Mouse (Mus musculus): ENCODE measurements around the gene Heatr9. TPM values are rescaled to one million over a fixed set of nuclear protein-coding genes. Genes with fewer than 3 reads are reported as not detected.
A peak's percentile ranks its signal among the peaks of the same experiment; 100 is the strongest.

Gene Heatr9
- total and polyA plus RNA-seq, 2 experiments from 2014 or later, result not detected

GRCm38 (mm10) chr11:83538705-83539314, 16.8 kb upstream of the Heatr9 start:
- Histone ChIP-seq H3K9me3 (replicated peaks; ENCODE audit: control insufficient read depth, low read length) (no peaks in the 10 kb centered on the region), H3K27ac (ENCODE audit: low read depth) (no peak overlapping the region), H3K4me3 (ENCODE audit: low read depth, low read length) (no peak overlapping the region), H3K27me3 (ENCODE audit: control insufficient read depth, insufficient read depth, low read length) (no peaks in the 10 kb centered on the region), H3K36me3 (replicated peaks; ENCODE audit: control insufficient read depth, insufficient read depth, low read length) (no peaks in the 10 kb centered on the region), H3K4me1 (ENCODE audit: control insufficient read depth, insufficient read depth) (peaks cover 6% of the 10 kb centered on the region; the same call in 1 of the 2 replicates), H3K9ac (replicated peaks; ENCODE audit: low read depth, low read length) (no peak overlapping the region), H3K4me2 (ENCODE audit: low read depth, low read length) (no peak overlapping the region)
- 68% methylated on average over 3 of the region's 3 CpGs for WGBS
- ATAC-seq (ENCODE audit: insufficient read depth, low read depth), result no peak
- no peak for DNase-seq (ENCODE audit: low spot score)
- no peak for TF ChIP-seq CTCF (IDR thresholded peaks at IDR 0.05; ENCODE audit: low read depth)
- TF ChIP-seq EP300 (IDR thresholded peaks at IDR 0.05; ENCODE audit: low read depth), result no peak

GRCm38 (mm10) chr11:83536831-83537230, 14.9 kb upstream of the Heatr9 start:
- TF ChIP-seq CTCF (IDR thresholded peaks at IDR 0.05; ENCODE audit: low read depth) (no peak), EP300 (IDR thresholded peaks at IDR 0.05; ENCODE audit: low read depth) (no peak)
- no peak overlapping the region for H3K4me2 ChIP-seq (ENCODE audit: low read depth, low read length)

GRCm38 (mm10) chr11:83534609-83535423, 12.8 kb upstream of the Heatr9 start:
- ATAC-seq (ENCODE audit: insufficient read depth, low read depth), result peak; percentile 70; the same call in 1 of the 2 replicates
- peak overlapping the region; percentile 7; the same call in 1 of the 2 replicates for H3K27ac ChIP-seq (ENCODE audit: low read depth)
- TF ChIP-seq CTCF (IDR thresholded peaks at IDR 0.05; ENCODE audit: low read depth) (no peak), EP300 (IDR thresholded peaks at IDR 0.05; ENCODE audit: low read depth) (no peak)

More at GRCm38 (mm10) chr11:83536831-83537230, 14.9 kb upstream of the Heatr9 start:
- H3K4me3 ChIP-seq (ENCODE audit: low read depth, low read length), result no peak overlapping the region
- H3K9ac ChIP-seq (replicated peaks; ENCODE audit: low read depth, low read length), result no peak overlapping the region
- no peak for ATAC-seq (ENCODE audit: insufficient read depth, low read depth)
- no peak for DNase-seq (ENCODE audit: low spot score)
- H3K4me1 ChIP-seq (ENCODE audit: control insufficient read depth, insufficient read depth), result peaks cover 6% of the 10 kb centered on the region; the same call in 1 of the 2 replicates
- no peak overlapping the region for H3K27ac ChIP-seq (ENCODE audit: low read depth)
- WGBS, result 79% methylated on average over 3 of the region's 3 CpGs
- H3K27me3 ChIP-seq (ENCODE audit: control insufficient read depth, insufficient read depth, low read length), result no peaks in the 10 kb centered on the region
- no peaks in the 10 kb centered on the region for H3K9me3 ChIP-seq (replicated peaks; ENCODE audit: control insufficient read depth, low read length)
- no peaks in the 10 kb centered on the region for H3K36me3 ChIP-seq (replicated peaks; ENCODE audit: control insufficient read depth, insufficient read depth, low read length)

GRCm38 (mm10) chr11:83534143-83534542, 12.2 kb upstream of the Heatr9 start:
- no peak for DNase-seq (ENCODE audit: low spot score)
- H3K9ac ChIP-seq (replicated peaks; ENCODE audit: low read depth, low read length), result no peak overlapping the region
- H3K27me3 ChIP-seq (ENCODE audit: control insufficient read depth, insufficient read depth, low read length), result no peaks in the 10 kb centered on the region
- ATAC-seq (ENCODE audit: insufficient read depth, low read depth), result no peak
- H3K4me3 ChIP-seq (ENCODE audit: low read depth, low read length), result peak overlapping the region; percentile 13; the same call in 1 of the 2 replicates
- peak overlapping the region; percentile 43 for H3K4me2 ChIP-seq (ENCODE audit: low read depth, low read length)
- no peaks in the 10 kb centered on the region for H3K36me3 ChIP-seq (replicated peaks; ENCODE audit: control insufficient read depth, insufficient read depth, low read length)
- peaks cover 6% of the 10 kb centered on the region; the same call in 1 of the 2 replicates for H3K4me1 ChIP-seq (ENCODE audit: control insufficient read depth, insufficient read depth)
- TF ChIP-seq CTCF (IDR thresholded peaks at IDR 0.05; ENCODE audit: low read depth) (no peak), EP300 (IDR thresholded peaks at IDR 0.05; ENCODE audit: low read depth) (no peak)
- peak overlapping the region; percentile 7; the same call in 1 of the 2 replicates for H3K27ac ChIP-seq (ENCODE audit: low read depth)
- no peaks in the 10 kb centered on the region for H3K9me3 ChIP-seq (replicated peaks; ENCODE audit: control insufficient read depth, low read length)
- WGBS, result 69% methylated on average over 8 of the region's 8 CpGs

More at GRCm38 (mm10) chr11:83534609-83535423, 12.8 kb upstream of the Heatr9 start:
- H3K9me3 ChIP-seq (replicated peaks; ENCODE audit: control insufficient read depth, low read length), result no peaks in the 10 kb centered on the region
- H3K4me1 ChIP-seq (ENCODE audit: control insufficient read depth, insufficient read depth), result peaks cover 6% of the 10 kb centered on the region; the same call in 1 of the 2 replicates
- no peaks in the 10 kb centered on the region for H3K36me3 ChIP-seq (replicated peaks; ENCODE audit: control insufficient read depth, insufficient read depth, low read length)
- H3K4me2 ChIP-seq (ENCODE audit: low read depth, low read length), result peak overlapping the region; percentile 43
- peak overlapping the region; percentile 13; the same call in 1 of the 2 replicates for H3K4me3 ChIP-seq (ENCODE audit: low read depth, low read length)
- WGBS, result 35% methylated on average over 13 of the region's 13 CpGs
- H3K9ac ChIP-seq (replicated peaks; ENCODE audit: low read depth, low read length), result no peak overlapping the region
- H3K27me3 ChIP-seq (ENCODE audit: control insufficient read depth, insufficient read depth, low read length), result no peaks in the 10 kb centered on the region
- DNase-seq (ENCODE audit: low spot score), result peak; percentile 60

GRCm38 (mm10) chr11:83533192-83533591, 11.2 kb upstream of the Heatr9 start:
- peaks cover 6% of the 10 kb centered on the region; the same call in 1 of the 2 replicates for H3K4me1 ChIP-seq (ENCODE audit: control insufficient read depth, insufficient read depth)
- DNase-seq (ENCODE audit: low spot score) (no peak), ATAC-seq (ENCODE audit: insufficient read depth, low read depth) (no peak)
- TF ChIP-seq CTCF (IDR thresholded peaks at IDR 0.05; ENCODE audit: low read depth) (no peak), EP300 (IDR thresholded peaks at IDR 0.05; ENCODE audit: low read depth) (no peak)
- H3K27me3 ChIP-seq (ENCODE audit: control insufficient read depth, insufficient read depth, low read length), result no peaks in the 10 kb centered on the region
- WGBS, result 92% methylated on average over 1 of the region's 1 CpGs
- H3K4me2 ChIP-seq (ENCODE audit: low read depth, low read length), result no peak overlapping the region
- no peak overlapping the region for H3K4me3 ChIP-seq (ENCODE audit: low read depth, low read length)
- H3K27ac ChIP-seq (ENCODE audit: low read depth), result no peak overlapping the region
- no peak overlapping the region for H3K9ac ChIP-seq (replicated peaks; ENCODE audit: low read depth, low read length)
- H3K9me3 ChIP-seq (replicated peaks; ENCODE audit: control insufficient read depth, low read length), result no peaks in the 10 kb centered on the region
- no peaks in the 10 kb centered on the region for H3K36me3 ChIP-seq (replicated peaks; ENCODE audit: control insufficient read depth, insufficient read depth, low read length)

All from heart, postnatal 0 days (tissue).